Mouse (Mus musculus) heart, embryonic 13.5 days (tissue): ENCODE measurements at regions not wholly inside any gene's neighbourhood (a gene's known extent, or its start where the extent isn't known, plus 50 kb on each side); places are given as distances from the start of the nearest gene placed in this dataset.

Experiments used
- ATAC-seq: fragments of 200-750 bp; cut with Nextera tagmentation; 2 replicates; pipeline ENCODE4 v1.8.0; 2017; ENCODE audit warnings: moderate TSS enrichment; ENCODE audit not compliant: insufficient number of reproducible peaks, low FRiP score, low TSS enrichment; ENCODE audit errors: extremely low read depth
- H3K27ac ChIP-seq: fragments of 300-500 bp; sonication (generic); replicated peaks from 2 replicates; pipeline ENCODE4 v1.5.1; 2015; ENCODE audit warnings: moderate library complexity, mild to moderate bottlenecking, inconsistent platforms
- H3K27me3 ChIP-seq: fragments of 300-500 bp; sonication (generic); replicated peaks from 2 replicates; pipeline ENCODE4 v1.6.1; 2015; ENCODE audit warnings: mild to moderate bottlenecking, inconsistent platforms
- H3K36me3 ChIP-seq: fragments of 300-500 bp; sonication (generic); 2 replicates; pipeline ENCODE4 v1.6.1; 2015; ENCODE audit warnings: mild to moderate bottlenecking, inconsistent platforms
- H3K4me1 ChIP-seq: fragments of 300-500 bp; sonication (generic); 2 replicates; pipeline ENCODE4 v1.6.1; 2015; ENCODE audit warnings: inconsistent platforms
- H3K4me2 ChIP-seq: fragments of 300-500 bp; sonication (generic); 2 replicates; pipeline ENCODE4 v1.6.1; 2015; ENCODE audit warnings: inconsistent platforms, mild to moderate bottlenecking, moderate library complexity
- H3K4me3 ChIP-seq: fragments of 300-500 bp; sonication (generic); 2 replicates; pipeline ENCODE4 v1.5.1; 2015; ENCODE audit warnings: moderate library complexity, mild to moderate bottlenecking, inconsistent platforms
- H3K9ac ChIP-seq: fragments of 300-500 bp; sonication (generic); 2 replicates; pipeline ENCODE4 v1.6.1; 2015; ENCODE audit warnings: inconsistent platforms, mild to moderate bottlenecking, moderate library complexity
- H3K9me3 ChIP-seq: fragments of 300-500 bp; sonication (generic); 2 replicates; pipeline ENCODE4 v1.6.1; 2016; ENCODE audit warnings: inconsistent platforms
- WGBS: fragments of 180-500 bp; shearing (Covaris S2); methylation state at CpG from one replicate; pipeline ENCODE4 v1.1.7; 2015; ENCODE audit warnings: mixed read lengths; 5-methylcytosine and 5-hydroxymethylcytosine counted together

DNA sequence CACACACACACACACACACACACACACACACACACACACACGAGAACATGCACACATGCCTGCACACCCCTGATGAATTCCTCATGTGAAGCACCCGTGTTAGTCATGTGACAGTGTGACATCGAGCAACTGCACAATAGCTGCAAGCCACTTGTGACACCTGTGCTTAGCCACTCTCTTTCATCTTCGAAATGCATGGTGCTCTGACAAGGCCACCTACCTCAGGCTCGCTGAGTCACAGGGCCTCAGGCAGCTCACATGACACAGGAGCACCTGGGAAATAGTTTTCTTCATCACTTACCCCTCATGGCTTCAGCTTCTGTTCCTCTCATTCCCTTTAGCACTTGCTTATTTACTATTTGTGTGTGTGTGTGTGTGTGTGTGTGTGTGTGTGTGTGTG lies 213.4 kb upstream of the Zfp64 start:
- H3K27me3 ChIP-seq = 0 out of 2 replicates have a peak, but pooled peaks cover 3% of the 10 kb centered on the region
- no peak overlapping the region for H3K4me2 ChIP-seq
- H3K4me3 ChIP-seq = no peak overlapping the region
- no peaks in the 10 kb centered on the region for H3K9me3 ChIP-seq
- no peak for ATAC-seq
- 78% methylated on average over 5 of the region's 5 CpGs for WGBS
- no peak overlapping the region for H3K9ac ChIP-seq
- no peak overlapping the region for H3K27ac ChIP-seq
- H3K4me1 ChIP-seq = no peaks in the 10 kb centered on the region
- no peaks in the 10 kb centered on the region for H3K36me3 ChIP-seq

DNA sequence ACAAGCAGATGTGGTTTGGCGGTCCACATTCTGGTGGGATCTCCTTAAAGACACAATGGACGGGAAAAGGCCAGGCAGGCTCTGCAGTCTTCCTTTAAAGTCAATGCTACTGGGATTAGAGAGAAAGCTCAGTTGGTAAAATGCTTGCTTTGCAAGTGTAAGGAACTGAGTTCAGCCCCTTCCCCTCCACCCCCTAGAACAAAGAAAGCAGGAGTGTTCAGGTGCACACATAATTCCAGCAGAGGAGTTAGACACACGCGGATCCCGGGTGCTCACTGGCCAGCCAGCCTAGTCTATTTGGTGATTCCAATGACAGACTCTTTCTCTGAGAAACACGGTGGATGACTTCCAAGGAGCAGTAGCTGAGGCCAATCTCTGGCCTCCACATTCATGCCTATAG lies 213.0 kb upstream of the Zfp64 start:
- no peaks in the 10 kb centered on the region for H3K9me3 ChIP-seq
- no peak overlapping the region for H3K27ac ChIP-seq
- H3K4me2 ChIP-seq = no peak overlapping the region
- H3K9ac ChIP-seq = no peak overlapping the region
- WGBS = 76% methylated on average over 6 of the region's 6 CpGs
- no peak for ATAC-seq
- H3K4me3 ChIP-seq = no peak overlapping the region
- no peaks in the 10 kb centered on the region for H3K4me1 ChIP-seq
- H3K27me3 ChIP-seq = 0 out of 2 replicates have a peak, but pooled peaks cover 3% of the 10 kb centered on the region
- H3K36me3 ChIP-seq = no peaks in the 10 kb centered on the region

- H3K36me3 ChIP-seq = no peaks in the 10 kb centered on the region
- H3K4me2 ChIP-seq = no peak overlapping the region
- H3K9ac ChIP-seq = no peak overlapping the region
- H3K9me3 ChIP-seq = no peaks in the 10 kb centered on the region
- no peak for ATAC-seq
- H3K27ac ChIP-seq = no peak overlapping the region
- 57% methylated on average over 8 of the region's 8 CpGs for WGBS
- H3K4me3 ChIP-seq = no peak overlapping the region
- peaks cover 3% of the 10 kb centered on the region; the same call in 1 of the 2 replicates for H3K27me3 ChIP-seq
- H3K4me1 ChIP-seq = peaks cover 5% of the 10 kb centered on the region; the same call in 1 of the 2 replicates
Measured at GRCm38 (mm10) chr2:169161651-169162050, 206.3 kb upstream of the Zfp64 start.

GRCm38 (mm10) chr2:169158760-169159159 lies 203.4 kb upstream of the Zfp64 start:
- peaks cover 5% of the 10 kb centered on the region; the same call in 1 of the 2 replicates for H3K4me1 ChIP-seq
- peak overlapping the region; percentile 38 for H3K4me2 ChIP-seq
- no peaks in the 10 kb centered on the region for H3K36me3 ChIP-seq
- H3K9me3 ChIP-seq = no peaks in the 10 kb centered on the region
- no peak overlapping the region for H3K4me3 ChIP-seq
- H3K27me3 ChIP-seq = no peaks in the 10 kb centered on the region; the same call in 1 of the 2 replicates
- no peak overlapping the region for H3K9ac ChIP-seq
- H3K27ac ChIP-seq = no peak overlapping the region
- ATAC-seq = no peak
- WGBS = 57% methylated on average over 11 of the region's 11 CpGs

DNA sequence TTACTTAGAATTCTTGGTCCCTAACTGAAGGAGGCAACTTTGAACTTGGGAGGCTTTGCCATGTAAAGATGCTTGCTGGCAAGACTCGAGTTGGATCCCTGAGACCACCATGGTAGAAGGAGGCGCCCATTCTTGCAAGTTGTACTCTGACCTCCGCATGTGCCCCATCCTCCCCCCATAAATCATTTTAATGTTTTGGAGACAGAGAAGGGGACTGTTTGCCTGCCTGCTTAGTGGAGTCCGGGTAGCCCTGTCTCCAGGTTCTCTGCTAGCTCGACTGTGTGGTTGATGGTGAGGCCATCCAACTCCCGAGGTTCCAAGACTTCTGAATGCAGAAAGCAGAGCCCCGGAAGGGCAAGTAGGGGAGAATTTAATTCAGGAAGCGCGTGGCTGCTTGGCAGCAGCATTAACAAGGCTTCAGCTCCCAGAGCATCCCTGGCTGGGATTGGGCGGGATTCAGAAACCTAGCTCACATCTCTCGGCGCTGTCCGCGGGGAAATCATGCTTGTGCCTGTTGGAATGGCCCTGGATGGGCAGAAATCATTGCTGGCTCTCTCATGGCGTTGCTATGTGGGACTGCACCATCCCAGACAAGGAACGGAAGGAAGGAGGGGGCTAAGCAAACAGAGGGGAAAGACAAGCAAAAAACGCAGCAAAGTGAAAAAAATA lies 202.8 kb upstream of the Zfp64 start:
- H3K4me2 ChIP-seq = peak overlapping the region; percentile 38

GRCm38 (mm10) chr2:169156908-169157307 lies 201.5 kb upstream of the Zfp64 start:
- Histone ChIP-seq H3K4me2 (no peak overlapping the region), H3K9me3 (no peaks in the 10 kb centered on the region), H3K36me3 (no peaks in the 10 kb centered on the region), H3K4me3 (no peak overlapping the region), H3K4me1 (peaks cover 5% of the 10 kb centered on the region; the same call in 1 of the 2 replicates), H3K27ac (no peak overlapping the region), H3K9ac (no peak overlapping the region), H3K27me3 (no peaks in the 10 kb centered on the region; the same call in 1 of the 2 replicates)
- no peak for ATAC-seq
- 57% methylated on average over 8 of the region's 8 CpGs for WGBS

More for the DNA sequence above, 202.8 kb upstream of the Zfp64 start:
- Histone ChIP-seq H3K9ac (no peak overlapping the region), H3K27me3 (no peaks in the 10 kb centered on the region; the same call in 1 of the 2 replicates), H3K4me1 (peaks cover 5% of the 10 kb centered on the region; the same call in 1 of the 2 replicates), H3K27ac (no peak overlapping the region), H3K36me3 (no peaks in the 10 kb centered on the region), H3K9me3 (no peaks in the 10 kb centered on the region), H3K4me3 (no peak overlapping the region)
- 45% methylated on average over 17 of the region's 17 CpGs for WGBS
- ATAC-seq = no peak

GRCm38 (mm10) chr2:169154881-169155280 lies 199.5 kb upstream of the Zfp64 start:
- H3K36me3 ChIP-seq = no peaks in the 10 kb centered on the region
- no peak overlapping the region for H3K27ac ChIP-seq
- no peak overlapping the region for H3K4me2 ChIP-seq
- no peak for ATAC-seq
- WGBS = 70% methylated on average over 12 of the region's 12 CpGs
- H3K4me1 ChIP-seq = peaks cover 5% of the 10 kb centered on the region; the same call in 1 of the 2 replicates
- H3K9ac ChIP-seq = no peak overlapping the region
- peaks cover 4% of the 10 kb centered on the region; the same call in 1 of the 2 replicates for H3K27me3 ChIP-seq
- H3K4me3 ChIP-seq = no peak overlapping the region
- no peaks in the 10 kb centered on the region for H3K9me3 ChIP-seq

GRCm38 (mm10) chr2:169147655-169148054 lies 192.3 kb upstream of the Zfp64 start:
- Histone ChIP-seq H3K4me2 (no peak overlapping the region), H3K9ac (no peak overlapping the region), H3K27ac (no peak overlapping the region), H3K4me1 (0 out of 2 replicates have a peak, but pooled peaks cover 3% of the 10 kb centered on the region), H3K36me3 (no peaks in the 10 kb centered on the region), H3K4me3 (no peak overlapping the region), H3K9me3 (no peaks in the 10 kb centered on the region), H3K27me3 (peaks cover 13% of the 10 kb centered on the region; the same call in 1 of the 2 replicates)
- ATAC-seq = no peak
- WGBS = 68% methylated on average over 7 of the region's 7 CpGs

DNA sequence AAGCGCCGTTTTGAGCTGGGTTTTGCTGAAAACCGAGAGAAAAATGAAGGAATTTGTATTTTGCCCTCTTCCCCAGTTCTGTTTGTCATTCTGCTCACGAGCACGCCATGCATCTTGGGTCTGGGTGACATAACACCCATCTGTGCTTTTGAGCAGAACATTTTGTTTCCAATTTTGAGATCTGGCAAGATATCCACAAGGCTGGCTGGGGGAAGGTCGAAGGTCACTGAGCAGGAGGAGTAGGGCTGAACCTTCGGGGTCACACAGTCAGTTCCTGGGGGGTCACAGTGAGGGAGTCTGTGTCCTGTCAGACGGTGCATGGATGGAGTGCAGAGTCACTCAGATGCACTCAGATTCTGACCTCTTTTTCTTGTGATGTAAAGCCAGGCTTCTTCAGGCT lies 186.8 kb upstream of the Zfp64 start:
- H3K27me3 ChIP-seq = peaks cover 25% of the 10 kb centered on the region
- no peak overlapping the region for H3K9ac ChIP-seq
- no peak overlapping the region for H3K27ac ChIP-seq
- 57% methylated on average over 8 of the region's 8 CpGs for WGBS
- no peak overlapping the region for H3K4me2 ChIP-seq
- no peak for ATAC-seq
- H3K36me3 ChIP-seq = no peaks in the 10 kb centered on the region
- no peak overlapping the region for H3K4me3 ChIP-seq
- 0 out of 2 replicates have a peak, but pooled peaks cover 3% of the 10 kb centered on the region for H3K4me1 ChIP-seq
- no peaks in the 10 kb centered on the region for H3K9me3 ChIP-seq

- Histone ChIP-seq H3K9me3 (peaks cover 5% of the 10 kb centered on the region; the same call in 1 of the 2 replicates), H3K27ac (no peak overlapping the region), H3K36me3 (no peaks in the 10 kb centered on the region), H3K4me1 (peaks cover 18% of the 10 kb centered on the region), H3K27me3 (peaks cover 25% of the 10 kb centered on the region), H3K9ac (no peak overlapping the region), H3K4me3 (no peak overlapping the region), H3K4me2 (peak overlapping the region; percentile 51)
- ATAC-seq = no peak
- WGBS = 22% methylated on average over 15 of the region's 15 CpGs
Measured at GRCm38 (mm10) chr2:169133855-169134254, 178.5 kb upstream of the Zfp64 start.

DNA sequence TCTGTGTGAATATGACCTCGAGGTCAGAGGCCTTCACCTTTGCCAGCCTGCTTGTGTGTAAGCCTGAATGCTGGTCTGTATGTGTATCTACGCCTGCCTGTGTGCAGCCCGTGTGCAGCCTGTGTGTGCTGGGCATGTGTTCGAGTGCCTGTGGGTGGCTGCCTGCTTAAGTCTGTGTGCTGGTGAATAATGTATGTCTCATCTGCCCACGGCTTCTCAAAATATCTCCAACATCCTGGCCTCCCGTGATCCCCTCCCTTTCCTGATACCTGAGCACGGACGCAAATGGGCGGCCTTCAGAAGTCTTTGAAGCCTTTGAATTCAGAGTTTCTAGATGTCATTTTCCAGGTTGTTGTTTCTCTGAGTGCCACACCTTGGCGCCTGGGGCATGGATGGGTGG lies 170.1 kb upstream of the Zfp64 start:
- ATAC-seq = no peak
- Histone ChIP-seq H3K27me3 (0 out of 2 replicates have a peak, but pooled peaks cover 4% of the 10 kb centered on the region), H3K4me1 (no peaks in the 10 kb centered on the region), H3K27ac (no peak overlapping the region), H3K4me2 (no peak overlapping the region), H3K9me3 (peaks cover 15% of the 10 kb centered on the region), H3K9ac (no peak overlapping the region), H3K36me3 (no peaks in the 10 kb centered on the region), H3K4me3 (no peak overlapping the region)
- 81% methylated on average over 10 of the region's 10 CpGs for WGBS

GRCm38 (mm10) chr2:169122887-169123286 lies 167.5 kb upstream of the Zfp64 start:
- Histone ChIP-seq H3K4me3 (no peak overlapping the region), H3K27me3 (no peaks in the 10 kb centered on the region), H3K4me2 (no peak overlapping the region), H3K36me3 (no peaks in the 10 kb centered on the region), H3K4me1 (no peaks in the 10 kb centered on the region), H3K27ac (no peak overlapping the region), H3K9me3 (peaks cover 15% of the 10 kb centered on the region), H3K9ac (no peak overlapping the region)
- 84% methylated on average over 7 of the region's 7 CpGs for WGBS
- ATAC-seq = no peak
